Mouse (Mus musculus) T-helper 1 cell (primary cell): Measurements from ENCODE around the gene Dkc1.
"Not testable (repeated sequence)": the region's sequence is repeated elsewhere in the genome, so short reads cannot be mapped to it uniquely, and the experiment has no call there.

ENCODE experiments used
- in situ Hi-C: fragments of 300-600 bp; cut with MboI, MseI; formaldehyde crosslinking; loops from one replicate; pipeline ENCODE4 v1.15.1; 2025; ENCODE audit warnings: high pct_unique_total_duplicates

Gene Dkc1

DNA sequence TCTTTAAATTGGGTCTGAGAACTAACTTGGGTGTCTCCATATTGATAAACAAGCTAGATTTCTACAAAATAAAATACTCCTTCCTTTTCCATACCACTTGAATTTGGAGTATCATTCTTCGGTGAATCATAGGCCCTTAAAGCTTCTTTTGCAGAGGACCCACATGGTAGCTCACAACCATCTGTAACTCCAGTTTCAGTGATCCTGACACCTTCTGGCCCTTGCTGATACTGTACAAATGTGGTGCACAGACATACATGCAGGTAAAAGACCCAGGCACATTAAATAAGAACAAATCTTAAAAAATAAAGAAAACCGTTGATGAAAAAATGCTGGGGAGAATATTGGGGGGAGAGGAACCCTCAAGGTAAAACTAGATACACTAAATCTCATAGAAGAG lies 42.5 kb downstream of the Dkc1 start:
- in situ Hi-C loops, result no loop called here

- in situ Hi-C loops, result not testable (repeated sequence)
Observed at GRCm38 (mm10) chrX:75143124-75143555, 47.5 kb downstream of the Dkc1 start.

DNA sequence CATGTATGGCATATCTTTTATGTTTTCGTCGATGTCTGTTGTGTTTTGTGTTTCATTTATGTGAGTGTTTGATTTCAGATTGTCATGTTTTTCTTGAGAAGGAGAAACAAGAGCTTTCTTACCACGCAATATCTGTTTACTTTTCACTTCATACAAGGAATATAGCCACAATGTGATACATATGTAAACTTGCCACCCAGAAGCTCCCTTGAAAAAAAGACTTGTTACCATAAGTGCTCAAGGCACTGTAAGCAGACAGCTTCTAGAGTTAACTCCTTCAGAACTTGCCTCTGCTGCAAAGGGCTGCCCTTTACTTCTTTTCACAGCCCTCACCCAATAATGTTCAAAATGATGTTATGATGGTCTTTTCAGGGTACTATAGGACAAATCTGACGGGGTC lies 52.8 kb downstream of the Dkc1 start:
- in situ Hi-C loops, result no loop called here

DNA sequence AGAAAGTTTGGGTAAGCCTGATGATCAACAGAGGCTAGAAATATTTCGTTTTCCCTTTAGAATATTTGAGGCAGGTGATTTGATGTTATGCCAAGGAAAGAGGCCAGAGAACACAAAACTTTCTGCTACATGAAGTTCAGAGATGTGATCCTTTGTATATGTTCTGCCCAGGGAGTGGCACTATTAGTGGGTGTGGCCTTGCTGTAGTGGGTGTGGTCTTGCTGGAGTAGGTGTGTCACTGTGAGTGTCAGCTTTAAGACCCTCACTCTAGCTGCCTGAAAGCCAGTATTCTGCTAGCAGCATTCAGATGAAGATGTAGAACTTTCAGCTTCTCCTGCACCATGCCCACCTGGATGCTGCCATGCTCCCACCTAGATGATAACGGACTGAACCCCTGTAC lies 54.6 kb downstream of the Dkc1 start:
- in situ Hi-C loops, result no loop called here

DNA sequence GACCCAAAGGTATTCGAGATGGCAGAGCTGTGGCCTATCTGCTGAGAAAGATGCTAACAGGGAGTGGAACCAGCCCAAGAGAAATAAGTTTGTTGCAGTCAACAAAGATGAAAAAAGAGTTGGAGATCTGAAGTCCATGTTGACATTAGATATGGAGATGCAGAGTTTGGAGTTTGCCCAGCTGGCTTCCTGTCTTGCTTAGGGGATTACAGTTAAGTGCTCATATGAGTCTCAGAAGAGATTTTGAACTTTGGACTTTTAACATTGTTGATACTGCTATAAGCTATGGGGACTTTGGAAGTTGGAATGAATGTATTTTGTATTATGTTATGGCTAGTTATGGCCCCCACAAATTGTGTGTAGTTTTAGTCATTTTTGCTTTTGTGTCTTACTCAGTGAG lies 56.6 kb downstream of the Dkc1 start:
- in situ Hi-C loops, result no loop called here

DNA sequence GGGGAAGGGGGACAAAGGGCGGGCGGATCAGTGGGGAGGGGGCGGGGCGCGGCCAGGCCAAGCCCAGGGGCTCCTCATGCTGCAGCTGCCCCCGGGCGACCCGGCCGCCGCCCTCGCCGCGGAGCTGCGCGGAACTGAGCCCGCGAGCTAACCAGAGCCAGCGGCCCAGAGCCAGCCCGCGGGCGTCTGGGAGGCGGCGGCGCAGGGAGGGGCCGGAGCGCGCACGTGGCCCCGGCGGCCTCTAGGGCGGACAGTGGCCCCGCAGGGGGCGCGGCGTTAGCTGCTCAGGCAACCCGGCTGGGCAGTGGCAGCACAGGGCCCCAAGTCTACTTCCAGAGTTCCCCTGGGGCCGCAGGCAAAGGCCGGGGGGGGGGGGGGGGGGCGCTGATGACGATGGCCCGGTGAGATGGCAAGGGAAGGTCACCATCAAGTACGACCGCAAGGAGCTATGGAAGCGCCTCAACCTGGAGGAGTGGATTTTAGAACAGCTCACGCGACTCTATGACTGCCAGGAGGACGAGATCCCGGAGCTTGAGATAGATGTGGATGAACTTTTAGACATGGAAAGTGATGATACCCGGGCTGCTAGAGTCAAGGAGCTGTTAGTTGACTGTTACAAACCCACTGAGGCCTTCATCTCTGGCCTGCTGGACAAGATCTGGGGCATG lies 60.1 kb downstream of the Dkc1 start:
- in situ Hi-C loops, result no loop called here
